Mouse (Mus musculus): ENCODE measurements at regions not wholly inside any gene's neighbourhood (a gene's known extent, or its start where the extent isn't known, plus 50 kb on each side); places are given as distances from the start of the nearest gene placed in this dataset.

DNA sequence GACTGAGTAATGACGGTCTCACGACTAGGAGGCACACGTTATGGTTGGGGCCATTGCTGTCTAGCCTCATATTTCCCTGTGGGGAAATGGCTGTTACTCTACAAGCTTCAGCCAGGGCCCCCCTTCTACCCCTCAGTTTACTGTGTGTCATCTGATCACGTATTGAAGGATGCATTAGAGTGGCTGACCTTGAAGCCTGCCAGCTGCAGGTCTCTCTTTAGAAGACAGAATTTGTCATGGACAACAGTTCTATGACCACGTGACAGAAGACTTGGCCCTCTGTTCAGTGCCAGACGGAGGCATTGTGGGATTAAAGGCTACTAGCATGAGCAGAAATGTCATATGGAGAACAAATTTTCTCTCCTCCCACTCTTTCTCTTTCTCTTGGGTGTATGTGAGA, 115.6 kb downstream of the Gas1 start:
- DNase-seq (ENCODE audit: low spot score in 2 of 2): no peak

DNA sequence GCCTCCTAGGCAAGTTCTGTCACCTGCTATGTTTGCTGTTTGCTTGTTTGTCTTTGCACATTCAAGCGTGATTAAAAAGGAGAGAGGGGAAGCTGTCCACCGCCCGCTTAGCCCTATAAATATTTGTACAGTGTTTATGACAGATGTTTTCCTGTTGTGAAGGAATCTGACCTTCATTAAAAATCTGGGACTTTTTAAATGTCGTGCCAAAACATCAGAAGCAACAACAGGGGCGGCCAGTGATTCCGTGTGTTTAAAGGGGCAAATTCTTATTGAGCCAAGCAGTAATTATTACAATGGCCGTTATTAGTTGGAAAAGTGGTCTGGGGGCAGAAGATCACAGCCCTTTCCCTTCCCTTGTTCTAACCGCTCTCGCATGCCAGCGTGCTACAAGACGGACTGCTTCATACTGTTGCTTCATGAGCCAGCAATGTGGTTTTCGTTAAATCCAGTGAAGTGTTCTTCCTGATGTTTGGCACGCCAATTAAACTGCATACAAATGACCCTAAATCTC, 119.3 kb downstream of the Gas1 start:
- DNase-seq (ENCODE audit: low spot score in 2 of 2): no peak

- no peak for DNase-seq (ENCODE audit: low spot score in 2 of 2)
These were observed 122.6 kb downstream of the Gas1 start for GRCm38 (mm10) chr13:60054531-60054930.

DNA sequence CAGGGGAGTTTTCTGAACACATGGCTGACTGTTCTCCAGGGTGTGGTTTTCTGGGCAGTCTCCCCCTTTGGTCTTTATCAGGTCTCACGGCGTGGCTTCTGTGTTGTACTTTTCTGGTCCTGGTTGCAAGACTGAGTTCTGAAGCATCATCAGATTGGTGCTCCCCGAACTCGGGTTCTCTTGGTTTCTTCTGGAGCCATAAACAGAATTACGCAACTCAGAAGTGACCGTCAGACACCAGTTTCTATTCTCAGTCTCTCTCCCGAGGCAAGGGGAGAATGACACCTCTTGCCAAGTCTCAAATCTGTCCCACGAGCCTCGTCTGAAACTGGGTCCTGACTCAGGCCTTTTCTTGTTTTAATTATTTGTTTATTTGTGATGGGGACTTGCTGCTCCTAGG, 123.1 kb downstream of the Gas1 start:
- no peak for DNase-seq (ENCODE audit: low spot score in 2 of 2)

DNA sequence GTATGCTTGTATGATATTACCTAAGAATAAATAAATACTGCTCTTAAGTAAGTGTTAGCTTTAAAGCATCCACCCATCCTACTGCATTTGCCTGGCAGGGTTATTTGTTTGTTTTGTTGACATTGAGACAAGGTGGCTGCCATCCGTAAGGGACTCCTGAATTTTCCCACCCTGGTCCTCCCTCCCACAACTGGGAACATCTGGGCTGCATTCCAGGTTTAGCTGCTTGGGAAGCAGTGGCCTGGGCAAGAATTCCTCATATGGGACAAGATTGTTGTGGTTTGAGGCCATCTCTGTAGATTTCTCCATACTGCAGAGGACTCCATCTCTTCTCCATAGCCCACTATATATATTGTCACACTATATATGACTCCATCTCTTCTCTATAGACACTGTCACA, 125.3 kb downstream of the Gas1 start:
- no peak for DNase-seq (ENCODE audit: low spot score in 2 of 2)

DNA sequence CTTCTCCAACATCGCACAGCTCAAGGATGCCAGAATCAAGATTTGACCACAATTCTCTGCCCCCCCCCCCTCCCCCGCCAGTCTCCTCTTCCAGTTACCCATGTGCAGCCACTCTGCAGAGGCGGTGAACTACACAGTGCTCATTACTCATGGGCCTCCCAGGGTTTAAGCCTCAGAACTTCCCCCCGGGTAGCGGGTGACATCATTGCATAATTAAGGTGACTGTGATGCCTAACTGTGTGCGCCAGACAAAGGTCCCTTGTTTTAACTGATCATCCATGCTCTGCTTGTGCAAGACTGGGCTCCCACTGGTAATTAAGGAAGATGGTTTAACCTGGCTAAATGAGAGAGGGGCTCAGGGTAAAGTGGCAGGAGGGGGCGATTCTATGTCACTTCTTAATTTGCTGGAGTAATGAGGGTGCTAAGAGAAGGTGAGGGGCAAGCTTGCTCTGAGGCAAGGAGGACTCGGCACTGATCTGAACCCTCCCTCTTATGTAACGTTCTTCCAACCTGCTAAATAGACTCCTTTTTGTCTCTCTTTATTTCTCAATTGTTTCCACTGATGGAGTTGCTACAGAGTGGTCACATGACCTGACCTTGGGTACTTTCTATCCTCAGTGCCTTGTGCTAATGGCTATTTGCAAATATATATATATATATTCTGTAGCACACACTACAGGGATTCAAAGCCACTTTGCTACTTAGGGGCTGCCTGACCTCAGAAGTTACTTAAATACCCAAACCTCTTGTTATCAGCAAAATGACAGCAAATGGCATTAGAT, 126.2 kb downstream of the Gas1 start:
- DNase-seq (ENCODE audit: low spot score in 2 of 2): no peak

- no peak for DNase-seq (ENCODE audit: low spot score in 2 of 2)
These were observed 127.5 kb downstream of the Gas1 start for GRCm38 (mm10) chr13:60049703-60050102.

DNA sequence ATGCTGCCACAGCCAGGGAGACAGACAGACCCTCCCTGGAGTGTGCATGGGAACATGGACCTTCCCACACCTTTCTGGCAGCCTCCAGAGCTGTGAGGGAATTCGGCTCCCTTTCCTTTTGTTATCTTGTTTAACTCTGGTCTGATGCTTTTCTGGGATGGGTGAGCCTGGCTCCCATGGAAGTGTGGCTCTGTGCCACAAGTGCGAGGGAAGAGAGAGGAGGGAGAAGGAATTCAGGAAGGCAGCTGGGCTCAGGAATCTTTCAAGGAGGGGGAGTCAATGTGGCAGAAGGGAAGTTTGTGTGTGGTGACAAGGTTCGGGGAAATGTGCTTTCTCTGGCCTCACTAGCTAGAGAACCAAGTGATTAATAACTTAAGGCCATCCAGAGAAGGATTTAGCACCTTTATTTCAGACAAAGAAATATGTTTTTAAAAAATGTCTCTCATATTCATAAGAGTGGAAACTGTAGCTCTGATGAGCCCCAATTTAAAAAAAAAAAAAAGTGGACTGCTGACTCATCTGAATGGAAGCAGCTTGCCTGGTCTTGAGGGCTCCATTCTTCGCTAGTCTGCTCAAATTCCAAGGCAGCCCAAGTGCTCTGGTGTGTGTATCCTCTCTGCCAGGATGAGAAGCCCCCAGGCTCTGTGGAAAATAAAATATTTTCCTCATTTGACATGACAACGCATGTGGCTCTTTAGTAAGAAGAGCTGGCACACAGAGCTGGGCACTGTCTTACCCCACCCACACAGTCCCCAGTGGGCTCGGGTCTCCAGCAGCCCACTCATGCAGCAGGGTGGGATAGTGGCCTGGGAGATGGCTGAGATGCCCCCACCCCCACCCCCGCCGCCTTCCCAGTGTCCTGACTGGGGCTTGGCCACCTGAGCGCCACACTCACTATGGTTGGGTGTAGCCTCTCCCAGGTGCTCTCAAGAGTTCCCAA, 129.1 kb downstream of the Gas1 start:
- no peak for DNase-seq (ENCODE audit: low spot score in 2 of 2)

GRCm38 (mm10) chr13:60045752-60046151, 131.4 kb downstream of the Gas1 start:
- no peak for DNase-seq (ENCODE audit: low spot score in 2 of 2)

GRCm38 (mm10) chr13:60044876-60045275, 132.3 kb downstream of the Gas1 start:
- DNase-seq (ENCODE audit: low spot score in 2 of 2): no peak

GRCm38 (mm10) chr13:60042443-60042842, 134.7 kb downstream of the Gas1 start:
- DNase-seq (ENCODE audit: low spot score in 2 of 2): no peak

- no peak for DNase-seq (ENCODE audit: low spot score in 2 of 2)
These were observed 141.5 kb downstream of the Gas1 start for GRCm38 (mm10) chr13:60035536-60036130.

GRCm38 (mm10) chr13:60033116-60033515, 144.0 kb downstream of the Gas1 start:
- DNase-seq (ENCODE audit: low spot score in 2 of 2): no peak

GRCm38 (mm10) chr13:60032586-60032985, 144.6 kb downstream of the Gas1 start:
- DNase-seq (ENCODE audit: low spot score in 2 of 2): no peak

DNA sequence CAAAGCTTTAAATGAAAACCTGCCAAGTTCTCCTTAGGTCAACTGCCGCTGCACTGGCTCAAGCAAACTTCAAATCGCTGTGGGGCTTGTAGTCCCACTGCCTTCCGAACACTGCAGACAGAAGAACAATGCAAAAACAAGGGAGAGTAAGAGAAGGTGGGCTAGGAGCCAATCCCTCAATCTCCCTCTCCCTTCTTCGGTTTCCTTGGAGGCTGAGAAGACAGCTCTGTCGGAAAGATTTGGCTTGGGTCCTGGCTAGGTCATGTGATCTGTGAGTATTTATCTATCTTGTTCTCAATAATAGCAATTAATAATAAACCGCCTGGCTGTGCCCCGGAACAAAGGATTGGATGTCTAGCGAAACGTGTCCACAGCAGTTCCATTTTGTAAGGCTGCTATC, 147.6 kb downstream of the Gas1 start:
- DNase-seq (ENCODE audit: low spot score in 2 of 2): no peak

- no peak for DNase-seq (ENCODE audit: low spot score in 2 of 2)
These were observed 157.0 kb downstream of the Gas1 start for GRCm38 (mm10) chr13:60020175-60020487.

GRCm38 (mm10) chr13:60019291-60020174, 157.6 kb downstream of the Gas1 start:
- peak in 1 of 2 experiments; percentile 58 for DNase-seq (ENCODE audit: low spot score in 2 of 2)

GRCm38 (mm10) chr13:60015854-60016366, 161.3 kb downstream of the Gas1 start:
- peak in 1 of 2 experiments; percentile 48 for DNase-seq (ENCODE audit: low spot score in 2 of 2)

- peak in 1 of 2 experiments; percentile 28 for DNase-seq (ENCODE audit: low spot score in 2 of 2)
These were observed 164.9 kb downstream of the Gas1 start for GRCm38 (mm10) chr13:60012046-60012813.

GRCm38 (mm10) chr13:60011092-60011491, 166.1 kb downstream of the Gas1 start:
- no peak for DNase-seq (ENCODE audit: low spot score in 2 of 2)

Measured in urinary bladder, postnatal 36 days (tissue).